Mouse (Mus musculus): ENCODE measurements around the gene Mdga1. TPM values are rescaled to one million over a fixed set of nuclear protein-coding genes. Genes with fewer than 3 reads are reported as not detected.
A peak's percentile ranks its signal among the peaks of the same experiment; 100 is the strongest.

The Mdga1 gene
- polyA plus RNA-seq (2014; fragmentation: Nextera tagmentation; extraction: Ambion mirVana) = 10.6 and 10.7 TPM in 2 replicates

GRCm38 (mm10) chr17:29970037-29970555, at the start of gene Mdga1:
Gene Mdga1, minus strand, starts transcription at chr17:29970087.
- H3K9ac ChIP-seq (replicated peaks; ENCODE audit: low read depth, low read length) = no peak within 1 kb of the TSS
- no peaks in the 10 kb centered on the region for H3K36me3 ChIP-seq (ENCODE audit: control insufficient read depth, insufficient read depth, low read length)
- no peaks in the 10 kb centered on the region for H3K9me3 ChIP-seq (ENCODE audit: control insufficient read depth, low read length)
- H3K4me2 ChIP-seq (ENCODE audit: low read depth, low read length) = no peak within 1 kb of the TSS
- ATAC-seq (ENCODE audit: low read depth) = no peak
- no peak within 1 kb of the TSS for H3K4me3 ChIP-seq (ENCODE audit: low read depth, low read length)
- WGBS = 65% methylated on average over 7 of the region's 7 CpGs
- H3K27me3 ChIP-seq (ENCODE audit: control insufficient read depth, insufficient read depth, low read length) = no peaks in the 10 kb centered on the region
- H3K4me1 ChIP-seq (ENCODE audit: control insufficient read depth, insufficient read depth, low read length) = peaks cover 7% of the 10 kb centered on the region
- no peak within 1 kb of the TSS for H3K27ac ChIP-seq (ENCODE audit: low read depth, low read length)

GRCm38 (mm10) chr17:30018927-30019610, 49.2 kb upstream of the Mdga1 start:
- no peaks in the 10 kb centered on the region for H3K36me3 ChIP-seq (ENCODE audit: control insufficient read depth, insufficient read depth, low read length)
- H3K27me3 ChIP-seq (ENCODE audit: control insufficient read depth, insufficient read depth, low read length) = no peaks in the 10 kb centered on the region
- H3K4me1 ChIP-seq (ENCODE audit: control insufficient read depth, insufficient read depth, low read length) = 0 out of 2 replicates have a peak, but pooled peaks cover 2% of the 10 kb centered on the region
- H3K4me3 ChIP-seq (ENCODE audit: low read depth, low read length) = no peak overlapping the region
- H3K4me2 ChIP-seq (ENCODE audit: low read depth, low read length) = no peak overlapping the region
- 84% methylated on average over 12 of the region's 12 CpGs for WGBS
- H3K27ac ChIP-seq (ENCODE audit: low read depth, low read length) = no peak overlapping the region
- no peaks in the 10 kb centered on the region for H3K9me3 ChIP-seq (ENCODE audit: control insufficient read depth, low read length)
- no peak for ATAC-seq (ENCODE audit: low read depth)
- no peak overlapping the region for H3K9ac ChIP-seq (replicated peaks; ENCODE audit: low read depth, low read length)

- Histone ChIP-seq H3K36me3 (ENCODE audit: control insufficient read depth, insufficient read depth, low read length) (no peaks in the 10 kb centered on the region), H3K27me3 (ENCODE audit: control insufficient read depth, insufficient read depth, low read length) (no peaks in the 10 kb centered on the region), H3K27ac (ENCODE audit: low read depth, low read length) (no peak overlapping the region), H3K9ac (replicated peaks; ENCODE audit: low read depth, low read length) (no peak overlapping the region), H3K4me1 (ENCODE audit: control insufficient read depth, insufficient read depth, low read length) (0 out of 2 replicates have a peak, but pooled peaks cover 6% of the 10 kb centered on the region), H3K9me3 (ENCODE audit: control insufficient read depth, low read length) (no peaks in the 10 kb centered on the region), H3K4me3 (ENCODE audit: low read depth, low read length) (no peak overlapping the region), H3K4me2 (ENCODE audit: low read depth, low read length) (no peak overlapping the region)
- ATAC-seq (ENCODE audit: low read depth) = no peak
- WGBS = 98% methylated on average over 4 of the region's 4 CpGs
Observed at GRCm38 (mm10) chr17:30014660-30015059, 44.8 kb upstream of the Mdga1 start.

GRCm38 (mm10) chr17:30008392-30008791, 38.5 kb upstream of the Mdga1 start:
- H3K9me3 ChIP-seq (ENCODE audit: control insufficient read depth, low read length) = no peaks in the 10 kb centered on the region
- H3K4me1 ChIP-seq (ENCODE audit: control insufficient read depth, insufficient read depth, low read length) = peaks cover 35% of the 10 kb centered on the region
- no peak for ATAC-seq (ENCODE audit: low read depth)
- H3K27me3 ChIP-seq (ENCODE audit: control insufficient read depth, insufficient read depth, low read length) = no peaks in the 10 kb centered on the region
- peak overlapping the region; percentile 79; the same call in 1 of the 2 replicates for H3K4me2 ChIP-seq (ENCODE audit: low read depth, low read length)
- no peak overlapping the region for H3K27ac ChIP-seq (ENCODE audit: low read depth, low read length)
- no peak overlapping the region for H3K4me3 ChIP-seq (ENCODE audit: low read depth, low read length)
- no peaks in the 10 kb centered on the region for H3K36me3 ChIP-seq (ENCODE audit: control insufficient read depth, insufficient read depth, low read length)
- no peak overlapping the region for H3K9ac ChIP-seq (replicated peaks; ENCODE audit: low read depth, low read length)

GRCm38 (mm10) chr17:30007883-30008282, 38.0 kb upstream of the Mdga1 start:
- no peak overlapping the region for H3K9ac ChIP-seq (replicated peaks; ENCODE audit: low read depth, low read length)
- H3K9me3 ChIP-seq (ENCODE audit: control insufficient read depth, low read length) = no peaks in the 10 kb centered on the region
- no peak overlapping the region for H3K27ac ChIP-seq (ENCODE audit: low read depth, low read length)
- H3K4me3 ChIP-seq (ENCODE audit: low read depth, low read length) = no peak overlapping the region
- H3K27me3 ChIP-seq (ENCODE audit: control insufficient read depth, insufficient read depth, low read length) = no peaks in the 10 kb centered on the region
- peaks cover 35% of the 10 kb centered on the region for H3K4me1 ChIP-seq (ENCODE audit: control insufficient read depth, insufficient read depth, low read length)
- H3K4me2 ChIP-seq (ENCODE audit: low read depth, low read length) = peak overlapping the region; percentile 79; the same call in 1 of the 2 replicates
- WGBS = 80% methylated on average over 6 of the region's 6 CpGs
- no peaks in the 10 kb centered on the region for H3K36me3 ChIP-seq (ENCODE audit: control insufficient read depth, insufficient read depth, low read length)
- ATAC-seq (ENCODE audit: low read depth) = no peak

- no peaks in the 10 kb centered on the region for H3K36me3 ChIP-seq (ENCODE audit: control insufficient read depth, insufficient read depth, low read length)
- no peak overlapping the region for H3K27ac ChIP-seq (ENCODE audit: low read depth, low read length)
- 82% methylated on average over 2 of the region's 2 CpGs for WGBS
- no peaks in the 10 kb centered on the region for H3K27me3 ChIP-seq (ENCODE audit: control insufficient read depth, insufficient read depth, low read length)
- no peak overlapping the region for H3K4me3 ChIP-seq (ENCODE audit: low read depth, low read length)
- peak overlapping the region; percentile 79 for H3K4me2 ChIP-seq (ENCODE audit: low read depth, low read length)
- H3K9ac ChIP-seq (replicated peaks; ENCODE audit: low read depth, low read length) = no peak overlapping the region
- H3K9me3 ChIP-seq (ENCODE audit: control insufficient read depth, low read length) = no peaks in the 10 kb centered on the region
- ATAC-seq (ENCODE audit: low read depth) = no peak
- H3K4me1 ChIP-seq (ENCODE audit: control insufficient read depth, insufficient read depth, low read length) = peaks cover 35% of the 10 kb centered on the region
Observed at GRCm38 (mm10) chr17:30006877-30007276, 37.0 kb upstream of the Mdga1 start.

- 0% methylated on average over 14 of the region's 19 CpGs for WGBS
- Histone ChIP-seq H3K9ac (replicated peaks; ENCODE audit: low read depth, low read length) (peak overlapping the region; percentile 98), H3K4me2 (ENCODE audit: low read depth, low read length) (peak overlapping the region; percentile 79), H3K4me1 (ENCODE audit: control insufficient read depth, insufficient read depth, low read length) (peaks cover 35% of the 10 kb centered on the region), H3K4me3 (ENCODE audit: low read depth, low read length) (peak overlapping the region; percentile 91), H3K27ac (ENCODE audit: low read depth, low read length) (peak overlapping the region; percentile 98), H3K36me3 (ENCODE audit: control insufficient read depth, insufficient read depth, low read length) (no peaks in the 10 kb centered on the region), H3K9me3 (ENCODE audit: control insufficient read depth, low read length) (no peaks in the 10 kb centered on the region), H3K27me3 (ENCODE audit: control insufficient read depth, insufficient read depth, low read length) (no peaks in the 10 kb centered on the region)
- peak; percentile 32 for ATAC-seq (ENCODE audit: low read depth)
Observed at GRCm38 (mm10) chr17:30005451-30005941, 35.6 kb upstream of the Mdga1 start.

- Histone ChIP-seq H3K4me3 (ENCODE audit: low read depth, low read length) (peak overlapping the region; percentile 91), H3K36me3 (ENCODE audit: control insufficient read depth, insufficient read depth, low read length) (no peaks in the 10 kb centered on the region), H3K4me2 (ENCODE audit: low read depth, low read length) (peak overlapping the region; percentile 79), H3K9ac (replicated peaks; ENCODE audit: low read depth, low read length) (peak overlapping the region; percentile 98), H3K27ac (ENCODE audit: low read depth, low read length) (peak overlapping the region; percentile 98), H3K9me3 (ENCODE audit: control insufficient read depth, low read length) (no peaks in the 10 kb centered on the region), H3K4me1 (ENCODE audit: control insufficient read depth, insufficient read depth, low read length) (peaks cover 32% of the 10 kb centered on the region), H3K27me3 (ENCODE audit: control insufficient read depth, insufficient read depth, low read length) (no peaks in the 10 kb centered on the region)
- no peak; the same call in none of the 2 replicates for ATAC-seq (ENCODE audit: low read depth)
- WGBS = 0% methylated on average over 14 of the region's 47 CpGs
Observed at GRCm38 (mm10) chr17:30005103-30005443, 35.2 kb upstream of the Mdga1 start.

Data from neural tube, embryonic 14.5 days (tissue).